Mouse (Mus musculus) thymus, postnatal 14 days (tissue): ENCODE measurements around the gene Dock9.
"Not testable (repeated sequence)": the region's sequence is repeated elsewhere in the genome, so short reads cannot be mapped to it uniquely, and the experiment has no call there.

Source experiments
- DNase-seq: peaks from one replicate; pipeline ENCODE4 v3.0.0; 2021

Gene Dock9

DNA sequence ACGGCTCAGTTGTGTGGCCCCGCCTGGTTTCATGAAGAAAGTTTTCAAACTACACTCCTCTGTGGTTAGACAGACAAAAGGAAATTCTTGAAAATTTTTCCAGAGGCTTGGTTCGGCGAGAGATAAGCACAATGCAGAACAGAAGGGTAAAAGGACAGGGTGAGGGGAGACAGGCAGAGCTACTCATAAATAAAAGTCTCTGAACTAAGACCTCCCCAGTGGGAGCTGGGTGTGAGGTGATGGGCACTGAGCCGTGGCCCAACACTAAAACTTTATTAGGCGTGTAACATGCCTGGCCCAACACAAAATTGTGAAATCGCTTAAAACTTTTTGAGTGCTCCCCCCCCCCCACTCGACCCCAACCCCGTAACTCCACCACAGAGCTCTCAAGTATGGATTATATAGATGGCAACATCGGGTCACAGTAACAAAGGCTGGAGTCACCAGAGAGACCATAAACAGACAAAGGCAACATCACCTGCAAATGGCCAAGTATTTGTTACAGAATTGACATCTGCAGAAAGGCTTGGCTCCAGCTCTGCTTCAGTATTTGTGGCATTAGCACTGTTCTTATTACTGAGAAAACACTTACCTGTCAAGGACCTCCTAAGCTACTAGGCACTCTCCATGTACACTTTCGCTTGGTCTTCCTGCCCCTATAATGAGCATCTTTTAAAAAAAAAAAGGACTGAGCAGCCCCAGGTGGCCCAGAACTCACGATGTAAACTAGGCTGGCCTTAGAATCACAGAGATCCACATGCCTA lies 138.4 kb downstream of the Dock9 start:
- no peak for DNase-seq

DNA sequence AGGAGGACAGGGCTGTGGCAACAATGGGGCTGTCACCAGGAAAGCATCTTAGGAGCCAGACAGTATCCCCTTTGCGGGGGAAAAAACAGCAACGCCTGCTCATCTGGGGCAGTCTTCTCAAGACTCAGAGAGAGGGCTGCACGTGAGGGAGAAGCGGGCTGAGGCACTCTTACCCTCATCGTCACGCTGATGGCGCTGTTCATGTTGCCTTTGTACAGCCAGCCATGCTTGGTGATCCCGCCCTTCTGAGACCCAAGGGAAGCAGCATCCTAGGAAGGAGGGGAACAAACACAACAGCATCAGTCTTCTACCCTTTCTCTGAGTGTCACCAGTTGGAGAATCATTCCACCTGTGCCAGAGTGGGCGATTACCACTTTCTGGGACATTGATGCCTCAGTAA lies 139.1 kb downstream of the Dock9 start:
- no peak for DNase-seq

DNA sequence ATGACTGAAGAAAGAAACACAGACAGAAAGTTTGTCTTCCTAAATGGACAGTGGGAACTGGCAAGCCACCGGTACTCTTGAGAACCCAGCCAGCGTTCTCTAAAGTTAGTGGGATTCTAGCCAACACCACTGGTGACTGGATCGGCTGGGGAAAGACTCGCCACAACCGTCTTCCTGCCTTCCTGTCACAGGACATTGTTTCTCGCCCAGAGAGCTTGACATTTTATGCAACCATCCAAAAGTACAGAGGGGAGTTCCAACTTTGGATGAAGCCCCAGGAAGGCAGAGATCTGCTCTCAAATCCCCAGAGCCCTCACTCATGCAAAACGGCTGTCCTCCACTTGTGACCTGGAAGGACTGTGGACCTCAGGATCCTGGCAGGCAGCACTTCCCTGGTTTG lies 140.0 kb downstream of the Dock9 start:
- no peak for DNase-seq

DNA sequence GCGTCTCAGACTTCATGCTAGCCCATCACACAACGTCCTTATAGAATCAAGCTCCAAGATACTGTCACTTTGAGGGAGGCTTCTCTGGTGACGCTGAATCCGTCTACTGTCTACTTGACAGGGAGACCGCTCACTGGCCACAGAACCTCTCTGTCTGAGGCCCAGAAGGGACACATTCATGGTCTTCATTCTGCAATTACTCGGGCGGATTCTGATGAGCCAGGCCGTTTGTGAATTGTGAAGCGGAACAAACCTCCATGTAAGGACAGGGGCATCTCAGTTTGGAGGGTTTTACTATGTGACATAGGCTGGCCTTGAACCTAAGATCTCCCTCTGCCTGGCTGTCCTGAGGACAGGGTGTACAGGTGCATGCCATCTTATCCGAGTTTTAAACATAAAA lies 140.7 kb downstream of the Dock9 start:
- no peak for DNase-seq

DNA sequence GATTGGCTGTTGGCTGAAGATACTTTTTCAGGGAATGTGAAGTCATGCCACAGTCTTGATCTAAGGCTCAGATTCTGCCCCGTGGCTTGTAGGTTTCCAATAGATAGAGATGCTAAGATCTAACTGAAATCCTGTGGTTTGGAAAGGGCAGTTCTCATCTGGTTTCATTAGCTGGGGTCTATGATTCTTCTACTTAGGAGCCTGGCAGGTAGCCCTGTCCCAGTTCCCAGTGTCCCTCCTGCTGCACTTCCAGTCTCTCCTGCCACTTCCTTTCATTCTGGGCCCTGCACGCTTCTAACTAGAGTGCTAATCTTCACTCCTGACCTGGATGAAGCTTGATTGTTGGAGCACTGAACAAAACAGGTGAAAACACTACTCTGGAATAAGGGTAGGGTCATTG lies 142.7 kb downstream of the Dock9 start:
- no peak for DNase-seq

DNA sequence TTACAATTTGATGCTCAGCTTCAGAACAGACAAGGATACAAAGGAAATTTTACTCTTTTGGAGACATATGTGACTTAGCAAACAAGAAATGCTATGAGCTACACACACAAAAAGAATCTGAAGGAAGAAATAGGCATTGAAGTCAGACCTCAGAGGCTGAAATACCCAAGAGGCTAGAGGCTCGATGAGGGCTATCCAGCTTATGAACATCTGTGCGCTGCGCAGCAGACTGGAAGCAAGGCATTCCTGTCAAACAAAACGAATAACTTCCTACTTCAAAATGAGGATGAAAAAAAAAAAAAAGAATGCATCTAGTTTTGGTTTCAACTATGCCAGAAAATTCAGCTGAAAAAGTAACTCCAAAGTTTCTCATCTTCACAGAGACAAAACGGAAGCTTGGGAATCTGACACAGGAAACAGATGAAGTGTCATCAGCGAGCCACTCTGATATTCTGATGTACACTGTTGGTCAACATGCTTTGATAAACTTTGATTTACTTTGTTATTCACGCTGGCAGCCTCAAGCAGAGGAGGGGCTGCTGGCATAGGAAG lies 143.1 kb downstream of the Dock9 start:
- no peak for DNase-seq

DNA sequence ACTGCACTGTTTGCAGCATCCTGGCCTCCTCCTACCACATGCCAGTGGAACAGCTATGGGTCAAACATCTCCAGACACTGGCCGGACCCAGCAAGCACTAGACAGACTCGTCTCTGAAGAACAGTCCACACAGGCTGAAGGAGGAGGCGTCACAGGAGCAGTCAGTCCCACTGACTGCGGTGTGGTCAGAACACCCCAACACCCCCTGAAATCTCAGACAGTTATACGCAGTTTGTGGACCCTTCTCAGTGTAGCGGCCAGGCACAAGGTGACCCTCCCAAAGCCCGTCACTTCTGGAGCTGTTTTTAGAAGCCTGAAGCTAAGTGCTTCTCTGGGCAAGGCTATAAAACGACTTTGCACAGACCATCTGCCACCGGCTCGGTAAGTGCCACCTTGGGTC lies 143.9 kb downstream of the Dock9 start:
- no peak for DNase-seq

DNA sequence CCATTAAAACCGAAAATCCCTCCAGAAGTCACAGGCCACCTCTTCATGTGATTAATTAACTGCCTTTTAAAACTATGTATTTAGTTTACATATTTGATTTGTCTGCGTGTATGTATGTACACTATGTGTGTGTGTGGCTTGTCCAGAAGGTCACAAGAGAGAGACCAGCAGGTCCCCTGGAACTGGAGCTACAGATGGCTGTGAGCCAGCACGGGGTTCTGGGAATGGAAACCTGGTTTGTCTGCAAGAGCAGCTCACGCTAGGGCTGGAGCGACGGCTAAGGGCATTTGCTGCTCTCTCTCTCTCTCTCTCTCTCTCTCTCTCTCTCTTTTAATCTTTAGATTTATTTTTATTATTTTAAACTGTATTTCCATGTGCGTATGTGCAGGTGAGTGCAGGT lies 144.4 kb downstream of the Dock9 start:
- no peak for DNase-seq

DNA sequence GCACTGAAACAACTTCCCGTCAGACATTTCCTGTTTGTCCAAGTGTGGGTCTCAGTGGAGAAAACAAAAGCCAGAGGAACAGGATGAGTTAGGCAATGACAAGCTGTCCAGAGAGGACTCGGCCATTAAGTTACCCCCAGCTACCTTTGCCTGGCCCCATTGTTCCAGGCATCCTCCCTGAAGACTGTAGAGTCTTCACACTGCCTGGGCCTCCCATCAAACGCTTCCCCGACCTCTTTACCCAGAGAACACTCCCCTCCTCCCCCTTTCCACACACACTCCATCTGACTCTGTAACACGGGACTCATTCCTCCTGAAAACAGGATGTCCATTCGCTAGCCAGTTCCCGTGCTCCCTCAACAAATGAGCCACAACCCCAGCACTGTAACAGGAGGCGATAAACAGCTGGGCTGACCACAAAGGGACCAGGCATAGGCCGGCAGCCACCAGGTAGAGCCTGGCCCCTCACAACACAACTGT lies 149.0 kb downstream of the Dock9 start:
- no peak for DNase-seq

DNA sequence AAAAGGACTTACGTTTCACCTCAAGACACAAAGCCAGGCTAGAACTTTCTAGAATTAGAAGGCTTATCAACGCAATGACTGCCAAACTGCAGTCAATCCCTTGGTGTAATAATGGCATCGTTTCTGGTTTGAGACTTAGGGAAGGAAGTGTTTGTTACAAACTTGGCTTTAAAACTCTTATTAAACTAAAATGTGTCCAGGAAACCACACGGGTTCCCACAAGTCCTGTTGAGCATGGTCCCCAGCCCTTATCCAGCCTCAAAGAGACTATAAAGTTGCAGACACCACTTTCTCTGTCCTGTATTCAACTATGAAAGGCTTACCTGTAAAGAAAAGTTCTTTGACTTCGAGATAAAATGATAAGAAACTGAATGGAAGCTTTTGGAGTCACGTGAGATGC lies 149.9 kb downstream of the Dock9 start:
- DNase-seq: no peak

DNA sequence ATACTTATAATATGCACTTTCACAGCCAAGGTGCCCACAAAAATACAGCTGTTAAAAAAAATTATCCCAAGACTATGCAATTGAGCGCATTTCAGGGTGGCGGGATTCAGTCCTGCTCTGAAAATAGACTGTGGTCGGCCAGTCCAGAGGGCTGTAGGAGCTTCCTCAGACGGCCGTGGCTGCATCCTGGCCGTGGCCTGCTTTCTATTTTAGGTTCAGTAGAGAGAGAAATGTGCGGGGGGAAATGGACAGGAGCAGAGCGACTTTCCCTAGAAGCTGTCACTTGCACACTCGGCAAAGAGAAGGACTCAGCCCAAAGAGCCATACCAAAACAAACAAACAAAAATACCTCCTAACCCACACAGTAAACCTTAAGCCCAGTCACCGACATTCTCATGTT lies 151.0 kb downstream of the Dock9 start:
- DNase-seq: no peak

DNA sequence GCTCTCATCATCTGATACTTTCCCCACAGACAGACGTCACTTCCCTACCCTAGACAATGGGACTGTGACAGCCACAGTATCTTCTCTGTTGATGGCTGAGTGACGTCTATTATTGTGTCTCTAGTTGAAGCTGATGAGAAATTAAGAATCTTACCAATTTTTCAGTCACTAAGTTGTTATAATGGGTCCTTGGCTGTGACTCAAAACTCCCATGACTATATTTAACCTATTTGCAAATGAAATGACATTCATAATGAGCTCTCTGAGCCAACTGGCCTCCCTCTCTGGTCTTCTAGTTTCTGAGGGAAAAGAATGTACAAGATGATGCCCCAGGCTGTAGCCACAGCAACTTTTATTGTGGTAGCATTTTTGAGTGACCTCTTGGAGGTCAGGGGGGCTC lies 153.3 kb downstream of the Dock9 start:
- no peak for DNase-seq

DNA sequence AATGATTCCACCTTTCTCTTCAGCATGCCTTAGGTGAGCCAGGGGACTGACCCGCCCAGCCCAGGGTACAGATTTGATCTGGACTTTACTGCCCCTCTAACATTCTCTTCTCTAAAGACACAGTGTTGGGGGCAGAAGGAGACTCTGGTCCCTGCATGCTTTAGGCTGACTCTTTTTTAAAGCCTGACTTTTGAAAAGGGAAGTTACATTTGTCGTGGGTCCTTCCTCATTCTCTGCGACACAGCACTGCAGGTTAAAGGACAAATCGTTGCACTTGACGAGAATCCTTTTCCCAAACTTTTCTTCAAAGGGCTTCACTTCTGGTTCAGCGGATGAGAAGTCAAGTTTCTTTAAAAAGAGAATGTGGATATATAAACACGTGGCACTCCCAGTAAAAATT lies 156.4 kb downstream of the Dock9 start:
- DNase-seq: no peak

DNA sequence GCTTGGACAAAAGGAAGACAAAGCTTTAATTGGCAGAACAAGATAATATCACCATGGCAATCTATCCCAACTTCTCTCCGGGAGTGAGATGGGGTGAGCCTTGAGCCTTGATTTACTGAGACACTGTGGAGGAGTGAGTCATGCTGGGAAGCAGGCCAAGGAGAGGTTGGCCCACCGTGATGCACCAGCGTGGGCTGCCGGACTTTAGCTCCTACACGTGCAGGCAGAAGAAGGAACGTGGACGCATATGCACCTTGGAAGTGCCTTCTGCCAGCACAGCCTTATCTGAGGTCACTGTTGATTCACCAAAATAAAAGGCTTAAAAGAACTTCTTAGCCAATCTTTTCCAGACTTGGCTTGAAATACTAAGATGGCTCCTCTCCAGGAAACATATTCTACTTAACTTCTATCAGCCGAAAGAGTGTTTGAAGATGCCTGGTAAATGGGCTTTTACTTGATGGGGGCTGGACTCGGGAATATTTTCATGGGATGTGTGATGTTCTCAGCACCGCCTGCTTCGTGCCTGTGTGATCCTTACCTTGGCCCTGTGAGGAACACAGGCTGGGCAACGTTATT lies 160.6 kb downstream of the Dock9 start:
- DNase-seq: no peak

DNA sequence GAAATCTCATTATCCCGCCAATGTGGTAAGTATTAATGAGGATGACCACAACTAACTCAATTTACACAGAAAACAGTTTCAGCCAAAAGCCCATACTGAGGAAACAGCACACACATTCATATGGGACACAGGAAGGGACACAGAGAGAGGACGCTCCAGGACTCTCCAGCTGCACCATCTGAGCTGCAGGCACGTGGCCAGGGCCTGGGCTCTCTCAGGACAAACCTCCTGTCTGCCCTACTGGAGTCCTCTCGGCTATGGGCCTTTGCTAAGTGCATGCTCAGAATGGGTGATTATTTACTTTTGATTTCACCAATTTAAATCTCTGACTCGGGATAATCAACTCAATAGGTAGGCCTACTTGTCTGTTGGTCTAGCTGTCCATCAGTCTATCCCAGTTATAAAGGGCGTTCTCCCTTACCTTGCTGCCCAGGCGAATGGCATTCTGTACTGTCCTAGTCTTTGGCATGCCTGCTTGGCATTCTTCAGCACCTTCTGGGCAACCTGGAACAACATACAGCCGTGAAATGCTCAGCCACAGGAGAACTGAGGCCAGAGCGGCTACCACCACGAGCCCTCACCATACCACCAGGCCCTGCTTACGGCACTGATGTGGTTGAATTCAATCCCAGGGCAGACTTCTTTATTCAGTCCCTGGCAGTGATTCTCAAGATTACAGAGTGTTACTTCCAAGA lies 162.8 kb downstream of the Dock9 start:
- no peak for DNase-seq

DNA sequence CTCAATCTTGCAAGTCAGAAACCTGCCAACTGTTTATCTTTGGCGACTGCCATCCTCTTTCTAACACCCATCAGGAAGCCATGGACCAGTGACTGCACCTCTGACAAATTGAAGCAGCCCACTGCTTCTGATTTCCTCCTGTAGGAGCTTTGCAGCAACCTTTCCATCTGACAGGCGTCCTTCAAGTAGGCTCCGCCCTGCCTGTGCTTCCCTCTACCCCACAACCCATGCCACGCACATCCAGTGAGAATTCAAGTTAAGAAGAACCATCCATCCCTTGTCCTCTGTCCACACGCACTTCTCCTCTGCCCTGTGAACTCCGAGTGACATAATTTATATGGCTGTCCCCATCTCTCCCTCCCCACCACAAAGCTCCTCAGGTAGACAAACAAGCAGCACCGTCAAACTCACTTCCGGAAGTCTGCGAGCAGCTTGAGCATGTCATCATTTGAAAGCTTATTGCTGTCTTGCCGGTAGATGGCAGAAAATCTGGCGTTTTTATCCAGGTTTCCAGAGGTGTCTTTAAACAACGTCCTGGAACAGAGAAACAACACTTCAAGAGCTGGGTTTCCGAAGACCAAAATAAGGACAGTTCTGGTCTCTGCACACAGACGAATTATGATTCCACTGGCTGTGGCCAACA lies 163.4 kb downstream of the Dock9 start:
- DNase-seq: no peak

DNA sequence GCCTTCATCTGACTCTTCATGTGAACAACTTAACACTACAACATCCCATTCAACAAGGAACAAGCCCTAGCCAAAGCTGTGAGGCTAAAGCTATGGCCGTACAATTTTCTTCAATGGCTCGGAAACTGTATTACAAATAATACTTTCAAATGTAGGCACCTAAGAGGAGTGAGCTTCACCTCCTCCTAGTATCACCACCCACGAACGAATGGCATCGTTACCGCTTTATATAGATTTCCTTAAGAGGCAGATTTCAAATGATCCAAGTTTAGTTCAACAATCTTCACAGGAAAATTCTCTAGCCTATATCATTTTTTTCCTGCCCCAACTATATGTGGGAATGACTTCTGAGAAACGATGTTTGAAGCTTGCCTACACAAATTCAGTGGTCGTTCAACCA lies 165.7 kb downstream of the Dock9 start:
- no peak for DNase-seq

DNA sequence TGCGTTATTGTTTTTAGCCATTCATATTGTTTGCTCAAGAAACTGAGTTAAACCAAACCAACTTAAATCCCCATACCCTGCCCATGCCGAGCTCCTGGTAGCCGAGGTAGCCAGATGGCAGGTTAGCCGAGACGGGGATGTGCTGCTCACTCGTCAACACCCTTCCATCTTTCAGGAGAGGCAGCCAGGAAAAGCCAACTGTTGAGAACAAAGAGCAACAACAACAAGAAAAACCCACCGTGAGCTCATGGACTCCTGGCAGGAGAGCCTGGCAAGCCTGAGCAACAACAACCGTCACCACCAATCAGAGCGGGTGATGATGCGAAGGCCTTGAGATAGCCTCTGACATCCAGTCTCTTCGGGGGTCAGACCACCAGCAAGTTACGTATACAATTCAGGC lies 170.9 kb downstream of the Dock9 start:
- no peak for DNase-seq

DNA sequence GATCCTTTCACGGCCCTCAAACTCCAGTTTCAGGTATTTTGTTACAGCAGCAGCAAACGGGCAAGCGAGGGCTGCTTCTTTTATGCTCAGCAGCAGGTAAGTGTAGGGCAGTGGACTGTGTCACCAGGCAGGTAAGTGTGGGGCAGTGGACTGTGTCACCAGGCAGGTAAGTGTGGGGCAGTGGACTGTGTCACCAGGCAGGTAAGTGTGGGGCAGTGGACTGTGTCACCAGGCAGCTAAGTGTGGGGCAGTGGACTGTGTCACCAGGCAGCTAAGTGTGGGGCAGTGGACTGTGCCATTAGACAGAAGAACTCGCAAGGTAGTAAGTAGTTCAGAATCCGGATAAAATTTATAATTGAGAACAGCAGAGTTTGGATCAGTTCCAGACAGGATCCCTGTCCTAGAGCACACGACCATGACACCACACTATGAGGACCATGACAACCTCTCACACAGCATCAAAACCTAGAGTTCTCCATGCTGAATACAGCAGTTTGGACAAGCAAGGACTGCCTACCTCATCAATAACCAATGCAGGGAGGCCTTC lies 173.6 kb downstream of the Dock9 start:
- DNase-seq: not testable (repeated sequence)

DNA sequence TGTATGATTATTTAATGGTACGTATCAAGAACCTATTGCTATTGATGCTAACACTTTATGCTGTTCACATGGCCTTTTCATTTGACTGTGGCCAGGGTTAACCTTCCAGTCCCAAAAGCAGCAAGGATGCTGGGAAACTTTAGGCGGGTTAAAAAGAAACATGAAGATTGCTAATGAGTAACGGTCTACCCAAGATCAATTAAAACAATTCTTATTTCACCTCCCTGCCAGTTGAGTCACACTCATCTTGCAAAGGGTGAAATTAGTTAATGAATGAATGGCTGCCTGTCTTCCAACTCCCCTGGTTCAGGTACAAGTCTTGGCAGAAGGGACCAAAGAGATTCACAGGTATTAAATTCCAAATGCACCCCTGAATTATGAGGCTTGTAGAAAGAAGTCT lies 175.8 kb downstream of the Dock9 start:
- no peak for DNase-seq

DNA sequence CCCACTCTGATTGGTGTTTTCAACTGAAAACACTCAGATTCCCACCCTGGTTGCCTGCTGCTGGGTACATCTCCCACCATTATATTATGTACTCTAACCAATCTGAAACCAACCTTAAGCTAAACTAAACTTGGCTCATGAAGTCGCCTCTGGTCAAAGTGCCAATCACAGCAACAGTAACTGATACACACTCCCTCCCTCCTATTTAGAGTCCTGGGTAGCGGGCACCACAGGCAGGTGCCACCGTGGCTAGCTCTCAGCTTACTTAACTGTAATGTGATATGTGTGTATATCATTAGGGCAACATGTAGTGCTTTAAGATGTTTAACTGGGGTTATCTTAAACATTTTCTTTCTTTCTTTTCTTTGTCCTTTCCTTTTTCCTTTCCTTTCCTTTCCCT lies 177.1 kb downstream of the Dock9 start:
- DNase-seq: no peak

DNA sequence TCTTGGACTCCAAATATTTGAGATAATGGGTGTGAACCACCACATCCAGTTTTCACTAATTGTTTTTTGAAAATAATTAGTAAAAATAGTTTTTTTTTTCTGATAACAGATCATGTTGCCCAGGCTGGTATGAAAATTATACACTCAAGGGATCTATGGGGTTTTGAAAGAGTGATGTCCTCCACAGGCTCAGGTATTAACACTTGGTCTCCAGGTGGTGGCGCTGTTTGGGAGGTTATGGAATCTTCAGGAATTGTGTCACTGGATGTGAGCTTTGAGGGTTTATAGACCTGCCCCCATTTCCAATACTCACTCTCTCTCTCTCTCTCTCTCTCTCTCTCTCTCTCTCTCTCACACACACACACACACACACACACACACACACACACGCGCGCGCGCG lies 177.5 kb downstream of the Dock9 start:
- no peak for DNase-seq
